Mouse (Mus musculus) olfactory bulb, adult 2 months (tissue): ENCODE results near the gene Tspan33. TPM values are rescaled to one million over a fixed set of nuclear protein-coding genes. Genes with fewer than 3 reads are reported as not detected.

Source experiments
- H3K27ac ChIP-seq: fragments of 200-500 bp; 2 replicates; pipeline ENCODE4 v1.5.1; 2012; ENCODE audit warnings: low read depth, low read length; ENCODE audit not compliant: insufficient read depth
- H3K4me1 ChIP-seq: fragments of 200-500 bp; 2 replicates; pipeline ENCODE4 v1.6.1; 2012; ENCODE audit warnings: low read length; ENCODE audit not compliant: control insufficient read depth, insufficient read depth
- H3K4me3 ChIP-seq: fragments of 200-500 bp; 2 replicates; pipeline ENCODE4 v1.5.1; 2012; ENCODE audit warnings: mild to moderate bottlenecking, low read depth, low read length, moderate library complexity; ENCODE audit not compliant: insufficient read depth
- CTCF ChIP-seq: fragments of 200-500 bp; IDR thresholded peaks from 2 replicates; pipeline ENCODE4 v1.5.1; 2012; ENCODE audit warnings: low read depth, mild to moderate bottlenecking, low read length, moderate library complexity; ENCODE audit not compliant: insufficient read depth
- POLR2A ChIP-seq: fragments of 200-500 bp; IDR thresholded peaks from 2 replicates; pipeline ENCODE4 v1.6.1; 2012; ENCODE audit warnings: mild to moderate bottlenecking, low read depth, low read length, moderate library complexity; ENCODE audit not compliant: insufficient read depth
- WGBS: fragments of 180-500 bp; shearing (Covaris S2); methylation state at CpG from one replicate; pipeline ENCODE4 v1.1.7; 2018; 5-methylcytosine and 5-hydroxymethylcytosine counted together
- polyA plus RNA-seq: library from polyadenylated mRNA; stranded (reverse); fragments of >200 nt; gene quantifications from 2 replicates; pipeline ENCODE4 v1.2.4, GENCODE M21; 2012; ENCODE audit warnings: low replicate concordance; ENCODE audit not compliant: missing spikeins, insufficient read depth, insufficient read length

Gene Tspan33
- polyA plus RNA-seq = not detected in 2 replicates

DNA sequence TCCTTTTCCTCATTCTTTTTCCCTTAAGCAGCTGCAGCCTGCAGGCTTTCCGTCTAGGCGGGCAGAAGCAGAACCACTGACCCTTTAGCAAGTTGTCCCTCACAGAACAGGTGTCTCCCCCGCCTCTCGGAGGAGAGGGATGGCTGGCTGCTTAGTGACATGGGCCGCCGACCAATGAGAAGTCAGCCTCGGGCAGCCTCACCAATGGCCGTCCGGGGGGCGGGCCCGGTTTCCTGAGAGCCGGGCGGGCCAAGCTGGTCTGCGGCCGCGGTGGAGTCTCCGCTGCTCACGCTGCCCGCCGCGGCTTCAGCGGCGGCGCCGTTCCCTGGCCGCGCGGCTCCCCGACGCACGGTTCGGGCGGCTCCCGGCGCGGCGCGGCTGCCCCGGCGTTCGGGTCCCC, at the start of gene Tspan33:
Tspan33 (plus strand) TSS at position 270 of the 400 bp plus-strand sequence.
- WGBS = under 1% methylated on average over 37 of the region's 41 CpGs
- Histone ChIP-seq H3K4me3 (peak within 1 kb of the TSS; percentile 93), H3K27ac (no peak within 1 kb of the TSS), H3K4me1 (peaks cover 15% of the 10 kb centered on the region)
- TF ChIP-seq CTCF (no peak), POLR2A (peak; percentile 38; the same call in 1 of the 2 replicates)

- Histone ChIP-seq H3K4me1 (no peaks in the 10 kb centered on the region), H3K27ac (no peak overlapping the region), H3K4me3 (no peak overlapping the region)
- no peak for TF ChIP-seq POLR2A
- no peak for TF ChIP-seq CTCF
- 31% methylated on average over 14 of the region's 14 CpGs for WGBS
Measured at GRCm38 (mm10) chr6:29649494-29650169, 44.4 kb upstream of the Tspan33 start.

DNA sequence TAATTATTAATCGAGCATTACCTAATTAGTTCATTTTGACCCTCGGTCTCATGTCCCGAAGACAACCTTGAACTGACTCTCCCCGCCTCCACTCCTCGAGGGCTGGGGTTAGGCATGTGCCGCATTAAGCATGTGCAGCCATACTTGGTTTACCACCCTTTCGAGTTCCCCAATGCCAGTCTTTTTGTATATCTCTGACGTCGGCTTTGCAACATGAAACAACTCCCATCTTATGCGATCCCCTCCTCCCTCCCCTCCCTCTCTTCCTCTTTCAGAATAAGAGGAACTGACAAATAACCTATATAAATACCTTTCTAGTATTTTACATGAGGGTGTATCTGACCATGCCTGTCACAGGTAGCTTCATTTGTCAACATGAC, 43.9 kb upstream of the Tspan33 start:
- 65% methylated on average over 10 of the region's 10 CpGs for WGBS
- no peaks in the 10 kb centered on the region for H3K4me1 ChIP-seq
- no peak overlapping the region for H3K4me3 ChIP-seq
- 0 out of 2 replicates have a peak, but pooled peaks have one; percentile 1 for TF ChIP-seq CTCF
- TF ChIP-seq POLR2A = no peak
- H3K27ac ChIP-seq = no peak overlapping the region

DNA sequence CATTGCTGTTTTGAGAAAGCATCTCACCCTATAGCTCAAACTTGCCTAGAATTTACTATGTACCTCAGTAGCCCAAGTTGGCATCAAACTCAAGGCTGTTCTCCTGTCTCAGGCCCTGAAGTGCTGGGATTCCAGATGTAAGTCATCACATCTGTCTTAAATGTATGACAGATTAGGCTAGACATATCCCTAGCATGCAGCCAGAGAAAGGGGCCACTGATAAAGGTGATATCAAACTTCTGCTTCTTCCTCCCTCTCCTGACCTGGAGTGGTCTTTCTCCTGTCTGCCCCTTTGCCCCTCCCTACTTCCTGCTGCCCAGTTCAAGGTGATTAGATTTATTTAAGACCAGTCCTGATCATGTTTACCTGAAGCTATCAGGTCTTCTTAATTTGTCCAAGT, 40.8 kb upstream of the Tspan33 start:
- TF ChIP-seq CTCF = no peak
- Histone ChIP-seq H3K27ac (no peak overlapping the region), H3K4me3 (no peak overlapping the region), H3K4me1 (no peaks in the 10 kb centered on the region)

GRCm38 (mm10) chr6:29658626-29659475, 35.2 kb upstream of the Tspan33 start:
- no peak for TF ChIP-seq CTCF
- TF ChIP-seq POLR2A = no peak
- 90% methylated on average over 3 of the region's 3 CpGs for WGBS
- no peaks in the 10 kb centered on the region for H3K4me1 ChIP-seq
- H3K27ac ChIP-seq = no peak overlapping the region
- H3K4me3 ChIP-seq = no peak overlapping the region

GRCm38 (mm10) chr6:29659964-29660363, 34.1 kb upstream of the Tspan33 start:
- H3K4me1 ChIP-seq = no peaks in the 10 kb centered on the region
- TF ChIP-seq POLR2A = no peak
- TF ChIP-seq CTCF = no peak
- no peak overlapping the region for H3K4me3 ChIP-seq
- no peak overlapping the region for H3K27ac ChIP-seq
- WGBS = 75% methylated on average over 2 of the region's 2 CpGs

DNA sequence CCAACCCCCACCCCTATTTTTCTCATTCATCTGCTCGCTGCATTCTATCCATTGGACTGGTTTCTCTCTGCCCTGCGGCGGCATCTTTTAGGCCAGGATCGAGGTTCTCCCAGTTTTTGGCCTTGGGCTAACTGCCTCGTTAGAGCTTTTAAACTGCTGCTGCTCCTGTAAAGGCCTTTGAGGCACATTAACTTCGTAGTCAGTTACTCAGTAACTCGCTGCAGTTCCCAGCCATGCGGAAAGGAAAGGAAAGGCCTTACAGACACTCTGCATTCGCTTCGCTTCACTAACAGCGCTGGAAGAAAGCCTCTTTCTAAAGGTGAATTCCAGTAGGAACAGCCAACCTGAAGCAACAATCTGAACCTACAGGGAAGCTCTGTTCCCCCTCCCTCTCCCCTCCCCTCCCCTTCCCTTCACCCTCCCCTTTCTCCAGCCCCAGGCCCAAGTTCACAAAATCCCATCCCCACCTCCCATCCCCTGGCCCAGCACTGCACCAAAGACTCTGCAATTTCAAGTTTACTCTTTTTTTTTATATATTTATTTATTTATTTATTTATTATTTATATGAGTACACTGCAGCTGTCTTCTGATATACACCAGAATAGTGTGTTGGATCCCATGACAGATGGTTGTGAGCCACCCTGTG, 33.2 kb upstream of the Tspan33 start:
- 57% methylated on average over 11 of the region's 11 CpGs for WGBS
- no peak overlapping the region for H3K27ac ChIP-seq
- no peak overlapping the region for H3K4me3 ChIP-seq
- no peaks in the 10 kb centered on the region for H3K4me1 ChIP-seq
- no peak for TF ChIP-seq POLR2A
- no peak for TF ChIP-seq CTCF

DNA sequence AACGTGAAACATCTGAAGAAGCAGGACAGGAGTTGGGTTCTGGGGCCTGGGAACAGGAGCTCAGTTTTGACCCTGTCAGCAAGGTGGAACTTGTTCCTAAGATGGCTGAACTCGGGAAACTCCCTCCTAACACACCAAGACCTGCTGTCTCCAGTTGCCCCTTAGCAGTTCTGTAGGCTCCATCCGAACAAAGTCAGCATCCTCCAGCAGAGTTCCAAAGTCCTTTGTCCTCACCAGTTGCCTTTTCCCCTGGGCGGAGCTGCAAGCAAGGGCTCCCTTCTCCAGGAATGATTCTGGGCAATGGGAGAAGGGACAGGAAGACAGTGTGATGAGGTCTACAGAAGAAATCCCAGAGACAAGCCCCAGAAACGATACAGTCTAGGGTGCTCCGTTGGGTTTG, 26.8 kb upstream of the Tspan33 start:
- 88% methylated on average over 6 of the region's 6 CpGs for WGBS
- Histone ChIP-seq H3K4me1 (0 out of 2 replicates have a peak, but pooled peaks cover 2% of the 10 kb centered on the region), H3K27ac (no peak overlapping the region), H3K4me3 (no peak overlapping the region)
- TF ChIP-seq CTCF (no peak), POLR2A (no peak)

DNA sequence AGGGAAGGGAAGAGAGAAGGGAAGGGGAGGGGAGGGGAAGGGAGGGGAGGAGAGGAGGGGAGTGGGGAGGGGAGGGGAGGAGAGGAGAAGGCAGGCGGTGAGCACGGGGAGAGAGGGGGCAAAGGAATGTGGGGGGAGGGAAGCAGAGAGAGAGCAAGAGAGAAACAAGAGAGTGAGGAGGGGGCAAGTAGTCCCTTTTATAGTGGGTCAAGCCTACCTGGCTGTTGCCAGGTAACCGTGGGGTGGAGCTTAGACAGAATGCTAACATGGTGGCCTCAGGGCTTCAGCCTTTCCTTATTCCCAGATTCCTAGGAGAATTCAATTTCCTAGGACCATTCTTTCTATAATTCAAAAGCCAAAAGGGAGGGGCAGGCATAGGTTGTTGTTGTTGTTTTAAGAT, 22.3 kb upstream of the Tspan33 start:
- WGBS = 48% methylated on average over 3 of the region's 3 CpGs
- Histone ChIP-seq H3K4me3 (no peak overlapping the region), H3K27ac (peak overlapping the region; percentile 99), H3K4me1 (peaks cover 13% of the 10 kb centered on the region)
- TF ChIP-seq CTCF = no peak
- no peak for TF ChIP-seq POLR2A
